Mouse (Mus musculus) thymus, postnatal 14 days (tissue): ENCODE measurements around the gene Gm34653.
"Not testable (repeated sequence)": the region's sequence is repeated elsewhere in the genome, so short reads cannot be mapped to it uniquely, and the experiment has no call there.

Source experiments
- DNase-seq: peaks from one replicate; pipeline ENCODE4 v3.0.0; 2021

Gm34653 gene

GRCm38 (mm10) chr2:34825827-34826459, 6.9 kb upstream of the Gm34653 start, which contains the start of gene Fbxw2:
Gene Fbxw2, minus strand, starts transcription at chr2:34826311.
- DNase-seq, result peak; percentile 93

- DNase-seq, result no peak
These were observed 6.2 kb upstream of the Gm34653 start for GRCm38 (mm10) chr2:34826460-34827231.

GRCm38 (mm10) chr2:34827591-34827990, 5.2 kb upstream of the Gm34653 start:
- no peak for DNase-seq

DNA sequence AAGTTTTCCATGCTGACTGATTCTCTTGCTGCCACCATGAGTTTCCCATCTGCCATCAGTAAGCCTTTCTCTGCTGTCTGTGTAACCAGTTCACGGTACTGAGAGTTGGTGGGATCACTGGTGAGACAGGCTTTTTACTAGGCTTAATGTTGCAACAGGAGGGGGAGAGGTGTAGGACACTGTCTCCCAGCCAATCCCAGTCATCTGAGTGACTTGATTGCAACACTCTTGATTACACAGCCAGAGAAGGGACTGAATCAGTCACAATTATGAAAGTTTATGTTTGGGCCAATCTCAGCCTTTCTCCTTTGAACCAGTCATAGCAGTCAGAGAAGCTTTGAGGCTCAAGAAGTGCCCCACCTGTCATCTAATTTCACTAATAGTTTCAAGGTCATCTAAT, 4.8 kb upstream of the Gm34653 start:
- DNase-seq, result no peak

DNA sequence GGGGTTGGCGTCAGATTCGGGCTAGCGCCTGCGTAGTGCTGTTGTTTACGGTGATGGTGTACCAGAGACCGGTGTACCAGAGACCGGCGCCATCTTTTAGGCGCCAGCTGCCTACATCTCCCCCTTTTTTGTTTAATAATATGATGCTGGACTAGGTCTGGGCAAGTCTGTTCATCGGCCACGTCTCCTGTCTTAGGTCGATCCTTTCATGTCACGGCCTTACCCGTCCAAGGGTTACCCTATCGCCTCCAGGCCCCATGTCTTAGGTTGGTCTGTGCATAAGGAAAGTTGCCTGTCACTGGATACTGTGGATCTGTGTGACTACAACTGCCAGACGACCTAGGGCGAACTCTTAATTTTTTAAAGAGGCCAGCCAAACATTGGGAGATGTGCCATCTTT, 2.7 kb upstream of the Gm34653 start:
- DNase-seq, result not testable (repeated sequence)

DNA sequence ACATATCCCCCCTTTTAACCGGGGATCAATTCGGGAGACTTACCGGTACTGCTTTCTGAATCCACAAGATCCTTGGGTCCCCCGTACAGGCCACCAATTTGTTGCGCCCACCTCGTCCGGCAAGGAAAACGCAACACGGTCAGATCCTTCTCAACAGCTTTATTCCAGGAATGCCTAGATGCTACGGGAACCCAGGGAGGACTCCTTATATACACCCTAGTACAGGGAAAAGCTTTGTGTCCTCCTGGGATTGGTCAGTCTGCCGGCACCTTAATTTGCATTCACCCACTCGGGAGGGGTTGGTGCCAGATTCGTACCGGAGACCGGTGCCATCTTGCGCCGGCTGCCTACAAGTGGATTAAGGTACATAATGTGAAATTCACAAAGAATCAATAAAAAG, 817 bp downstream of the Gm34653 start:
- DNase-seq, result no peak

DNA sequence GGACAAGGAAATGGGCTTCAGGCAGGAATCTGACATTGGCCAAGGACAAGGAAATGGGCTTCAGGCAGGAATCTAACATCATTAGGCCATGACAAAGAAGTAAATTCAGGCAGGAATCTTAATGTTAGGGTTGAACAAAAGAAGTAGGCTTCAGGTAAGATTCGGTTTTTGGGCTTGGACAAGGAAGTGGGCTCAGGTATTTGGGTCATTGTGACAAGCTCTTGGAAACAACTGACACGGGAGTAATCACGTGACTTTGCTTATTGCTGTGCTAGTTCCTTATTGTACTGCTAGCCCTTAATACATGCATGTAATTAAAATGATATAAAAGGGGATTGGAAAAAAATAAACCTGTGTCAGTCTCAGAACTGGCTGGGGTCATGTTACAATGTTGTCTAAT, 2.9 kb downstream of the Gm34653 start:
- no peak for DNase-seq

DNA sequence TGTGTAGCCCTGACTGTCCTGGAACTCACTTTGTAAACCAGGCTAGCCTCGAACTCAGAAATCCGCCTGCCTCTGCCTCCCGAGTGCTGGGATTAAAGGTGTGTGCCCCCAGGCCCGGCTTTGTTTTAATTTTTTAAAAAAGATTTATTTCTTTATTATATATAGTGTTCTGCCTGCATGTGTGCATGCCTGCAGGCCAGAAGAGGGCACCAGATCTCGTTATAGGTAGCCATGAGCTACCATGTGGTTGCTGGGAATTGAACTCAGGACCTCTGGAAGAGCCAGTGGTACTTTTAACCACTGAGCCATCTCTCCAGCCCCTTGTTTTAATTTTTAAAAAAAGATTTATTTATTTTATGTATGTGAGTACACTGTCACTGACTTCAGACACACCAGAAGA, 7.3 kb downstream of the Gm34653 start:
- DNase-seq, result peak; percentile 12

DNA sequence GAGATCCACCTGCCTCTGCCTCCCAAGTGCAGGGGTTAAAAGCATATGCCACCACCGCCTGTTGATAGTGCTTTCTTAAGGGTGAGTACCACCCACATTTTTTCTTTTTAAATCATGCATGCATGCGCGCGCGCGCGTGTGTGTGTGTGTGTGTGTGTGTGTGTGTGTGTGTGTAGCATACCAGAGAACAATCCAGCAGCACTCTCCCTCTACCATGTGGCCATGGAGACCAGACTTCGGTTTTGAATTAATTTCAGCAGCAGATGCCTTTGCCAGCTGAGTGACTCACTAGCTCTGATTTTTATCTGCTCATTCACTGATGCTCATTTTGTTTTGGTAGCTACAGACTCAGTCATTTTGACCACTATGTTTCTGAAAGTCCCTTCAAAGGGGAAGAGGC, 8.9 kb downstream of the Gm34653 start:
- no peak for DNase-seq

GRCm38 (mm10) chr2:34843211-34843939, 10.6 kb downstream of the Gm34653 start:
- DNase-seq, result no peak

DNA sequence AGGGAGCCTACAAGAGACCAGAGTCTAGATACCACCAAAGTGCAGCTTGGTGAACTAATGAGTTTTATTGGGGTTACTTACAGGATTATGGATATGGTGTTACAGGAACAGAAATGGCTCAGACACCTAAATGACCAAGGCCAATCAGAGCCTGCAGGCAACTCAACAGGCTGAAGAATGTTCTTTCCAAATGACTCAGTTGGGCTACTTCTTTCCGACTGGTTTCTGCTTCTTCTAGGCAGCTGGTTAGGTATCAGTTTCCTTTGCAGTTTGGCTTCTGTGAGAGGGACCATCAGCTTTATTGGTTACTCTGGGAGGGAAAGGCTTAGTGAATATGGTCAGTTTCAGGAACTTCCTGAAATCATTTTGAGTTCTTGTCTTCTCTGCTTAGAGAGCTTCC, 14.9 kb downstream of the Gm34653 start:
- no peak for DNase-seq

DNA sequence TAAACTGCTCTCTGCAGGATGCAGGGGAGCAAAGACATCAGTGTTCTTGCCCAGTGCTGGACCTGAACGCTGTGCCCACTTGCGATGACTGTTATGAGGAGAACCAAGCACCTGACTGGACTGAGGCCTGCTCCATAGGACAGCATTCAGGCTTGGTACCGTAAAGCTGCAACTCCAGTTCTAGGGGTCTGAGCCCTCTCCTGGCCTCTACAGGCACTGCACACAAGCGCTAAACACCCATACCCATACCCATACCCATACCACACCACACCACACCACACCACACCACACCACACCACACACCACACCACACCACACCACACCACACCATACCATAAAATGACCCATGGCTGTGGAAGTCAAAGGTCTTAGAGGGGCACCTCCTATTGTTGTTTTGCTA, 22.5 kb downstream of the Gm34653 start:
- no peak for DNase-seq

GRCm38 (mm10) chr2:34857728-34858127, 24.9 kb downstream of the Gm34653 start:
- no peak for DNase-seq

GRCm38 (mm10) chr2:34869680-34870079, 36.9 kb downstream of the Gm34653 start:
- DNase-seq, result peak; percentile 23

- DNase-seq, result peak; percentile 96
These were observed 38.0 kb downstream of the Gm34653 start for GRCm38 (mm10) chr2:34870520-34871474.

GRCm38 (mm10) chr2:34874271-34874670, 41.5 kb downstream of the Gm34653 start, which contains the start of gene Cutal:
Gene Cutal, plus strand, starts transcription at chr2:34874396.
- DNase-seq, result no peak

DNA sequence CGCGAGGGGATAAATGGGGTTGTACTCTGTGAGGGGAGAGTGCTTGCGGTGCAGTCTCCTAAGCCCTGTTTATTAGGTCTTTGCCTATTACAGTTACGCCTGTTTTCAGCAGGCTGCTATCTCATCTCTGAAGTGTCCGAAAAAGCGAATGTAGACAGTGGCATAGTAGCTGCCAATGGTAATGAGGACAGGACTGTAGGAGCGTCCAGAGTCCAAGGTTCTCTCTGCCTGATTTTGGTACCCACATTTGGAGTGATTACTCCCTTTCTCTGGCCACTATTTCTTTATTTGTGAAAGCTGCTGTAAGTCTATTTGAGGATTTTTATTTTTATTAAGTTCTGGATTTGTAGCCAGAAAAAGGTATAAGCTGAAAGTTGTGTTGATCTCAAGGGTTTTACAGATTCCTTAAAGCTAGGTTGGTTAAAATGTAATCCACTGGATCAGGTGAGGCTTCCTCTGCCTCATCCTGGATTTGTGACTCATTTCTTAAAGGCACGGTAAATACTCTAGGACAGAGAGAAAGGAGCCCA, 42.1 kb downstream of the Gm34653 start, which contains the start of gene Psmd5:
Psmd5 (minus strand) TSS at position 153 of the 530 bp plus-strand sequence.
- DNase-seq, result no peak

DNA sequence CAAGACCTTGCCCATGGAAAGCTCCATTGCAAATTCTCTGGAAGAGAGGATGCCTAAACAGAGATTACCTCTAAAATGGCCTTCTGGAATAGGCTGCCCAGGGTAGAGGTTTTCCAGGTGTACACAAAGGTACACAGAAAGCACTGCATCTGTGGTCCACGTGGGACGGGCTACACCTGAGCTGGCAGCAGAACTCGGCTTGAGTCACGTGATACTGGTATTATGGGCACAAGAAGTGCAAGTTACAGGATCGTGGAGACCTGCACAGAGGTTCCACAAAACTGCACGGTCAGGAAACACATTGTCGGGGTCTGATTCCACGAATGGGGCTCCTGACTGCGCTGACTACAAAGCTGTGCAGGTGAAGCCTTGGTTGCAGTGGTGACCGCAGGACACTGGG, 47.2 kb downstream of the Gm34653 start:
- no peak for DNase-seq

DNA sequence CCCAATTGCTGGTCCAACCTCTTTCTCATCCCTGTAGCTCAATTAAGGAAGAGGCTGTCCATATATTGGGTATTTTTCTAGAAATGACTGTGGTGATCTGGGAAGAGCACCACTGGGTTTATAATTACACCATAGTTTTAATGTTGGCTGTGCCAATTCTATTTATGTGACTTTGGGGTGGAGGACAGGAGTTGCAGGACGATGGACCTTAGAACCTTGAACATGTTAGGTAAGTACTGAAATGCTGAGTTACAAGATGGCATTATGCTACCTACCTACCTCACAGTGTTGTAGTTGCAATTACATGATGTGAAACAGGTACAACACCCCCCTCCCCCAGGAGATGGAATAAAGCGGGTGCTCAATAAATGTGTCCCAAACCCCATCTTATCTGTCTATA, 50.0 kb downstream of the Gm34653 start:
- no peak for DNase-seq

DNA sequence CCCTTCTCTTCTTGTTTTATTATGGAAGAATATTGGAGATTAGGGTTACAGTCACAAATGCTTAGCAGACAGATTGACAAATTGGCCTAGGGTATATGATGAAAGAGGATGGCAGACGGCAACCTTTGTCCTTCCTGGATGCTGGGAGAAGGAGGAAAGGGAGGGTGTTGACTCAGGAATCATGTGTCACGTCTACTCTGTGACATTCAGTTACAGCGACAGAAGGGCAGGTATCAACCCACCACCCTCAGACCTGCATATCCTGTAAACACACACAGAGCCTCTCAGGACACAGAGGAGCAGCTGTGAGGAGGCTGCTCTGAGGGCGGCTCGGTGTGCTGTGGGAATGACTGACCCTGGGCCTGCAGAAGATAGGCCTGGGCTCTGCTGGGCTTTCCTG, 50.4 kb downstream of the Gm34653 start:
- no peak for DNase-seq

GRCm38 (mm10) chr2:34884186-34884585, 51.4 kb downstream of the Gm34653 start:
- no peak for DNase-seq
